Mouse (Mus musculus): Measurements from ENCODE around the gene Cadm1.

Cadm1 gene

DNA sequence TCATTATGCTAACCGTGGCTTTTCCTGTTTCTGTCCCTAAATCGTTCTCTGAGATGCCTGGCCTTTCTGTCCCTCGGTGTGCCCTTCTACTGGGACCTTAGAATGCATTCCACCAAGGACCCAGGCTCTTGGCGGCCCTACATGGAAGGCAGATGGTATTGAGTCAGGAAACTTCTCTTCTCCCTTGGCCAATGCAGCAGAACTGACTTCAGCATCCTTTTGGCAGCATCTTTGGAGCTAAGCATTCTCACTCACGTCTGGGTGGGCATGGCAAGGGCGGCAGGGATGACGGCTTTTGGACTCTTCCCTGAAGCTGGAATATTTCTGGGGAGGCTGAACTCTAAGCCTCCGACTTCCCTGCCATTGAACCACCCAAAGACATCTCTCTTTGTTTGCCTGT, 350.2 kb downstream of the Cadm1 start:
- DNase-seq, result no peak

DNA sequence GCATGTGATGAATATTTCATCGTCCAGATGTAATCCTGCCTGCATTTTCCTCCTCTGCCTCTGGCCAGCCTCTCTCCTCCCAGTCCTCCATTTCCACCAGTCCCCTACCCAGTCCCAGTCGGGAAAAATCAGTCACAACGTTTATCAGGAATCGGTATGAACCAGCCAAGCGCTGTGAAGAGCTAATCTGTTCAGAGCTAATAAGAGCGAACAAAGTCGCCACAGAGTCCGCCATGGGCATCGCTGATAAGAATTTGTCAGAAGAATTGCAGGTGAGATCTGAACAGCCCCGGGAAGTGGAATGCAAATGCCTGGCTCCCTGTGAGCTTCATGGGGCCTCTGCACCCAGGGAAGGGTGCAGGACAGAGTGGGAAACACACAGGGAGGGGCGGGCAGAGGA, 352.4 kb downstream of the Cadm1 start:
- DNase-seq, result no peak

DNA sequence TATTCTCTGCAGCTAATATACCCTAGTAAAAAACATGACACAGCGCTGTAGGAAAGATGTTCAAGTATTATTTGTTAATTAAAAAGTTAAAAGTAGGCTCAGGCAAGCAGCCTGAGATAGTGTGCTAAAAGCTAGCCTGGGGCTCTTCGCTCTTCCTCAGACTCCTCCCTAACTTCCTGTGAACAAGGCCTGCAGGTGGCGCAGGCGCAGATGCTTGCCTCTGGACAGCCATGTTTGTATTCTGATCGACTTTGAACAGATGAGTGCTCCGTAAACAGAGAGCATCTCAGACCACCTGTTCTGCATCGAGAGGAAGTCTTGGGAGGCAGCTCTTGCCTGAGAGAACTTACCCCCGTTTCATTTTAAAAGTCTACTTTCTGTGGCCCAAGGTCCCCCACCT, 361.7 kb downstream of the Cadm1 start:
- DNase-seq, result no peak

DNA sequence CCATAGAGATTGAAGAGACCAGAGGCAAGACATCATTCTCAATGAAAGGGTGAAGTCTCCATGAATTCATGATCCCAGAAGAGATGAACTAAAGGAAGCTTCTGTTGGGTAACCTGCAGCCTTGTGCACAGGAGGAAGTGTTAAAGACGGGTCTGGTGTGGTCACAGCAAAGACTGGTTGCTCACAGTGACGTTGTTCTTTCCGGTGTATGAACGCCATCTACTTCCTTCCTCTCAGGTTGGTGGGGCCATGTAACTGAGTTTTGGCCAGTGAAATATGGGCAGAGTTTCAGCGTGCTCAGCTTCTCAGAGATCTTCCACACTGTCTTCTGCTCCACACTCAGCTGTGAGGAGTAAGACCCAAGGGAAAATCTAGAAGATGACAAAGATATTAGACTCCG, 363.0 kb downstream of the Cadm1 start:
- DNase-seq, result no peak

DNA sequence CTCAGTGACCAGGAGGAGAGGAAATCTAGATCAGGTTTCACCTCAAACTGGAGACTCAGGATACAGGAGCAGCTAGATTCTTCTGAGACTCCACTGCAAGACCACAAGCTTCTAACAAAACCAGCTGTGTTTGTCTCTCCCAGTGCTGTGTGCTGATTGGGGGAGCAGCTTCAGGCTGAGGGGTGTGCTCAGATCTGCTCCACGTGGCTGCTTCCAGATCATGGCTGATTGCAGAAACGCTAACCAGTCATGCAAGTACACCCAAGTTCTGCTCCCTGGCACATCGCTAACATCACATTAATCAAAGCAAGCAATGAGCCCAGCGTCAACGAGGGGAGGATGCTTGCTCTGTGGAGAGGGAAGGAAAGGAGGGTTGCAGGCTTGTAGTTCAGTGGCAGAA, 364.1 kb downstream of the Cadm1 start:
- DNase-seq, result no peak

DNA sequence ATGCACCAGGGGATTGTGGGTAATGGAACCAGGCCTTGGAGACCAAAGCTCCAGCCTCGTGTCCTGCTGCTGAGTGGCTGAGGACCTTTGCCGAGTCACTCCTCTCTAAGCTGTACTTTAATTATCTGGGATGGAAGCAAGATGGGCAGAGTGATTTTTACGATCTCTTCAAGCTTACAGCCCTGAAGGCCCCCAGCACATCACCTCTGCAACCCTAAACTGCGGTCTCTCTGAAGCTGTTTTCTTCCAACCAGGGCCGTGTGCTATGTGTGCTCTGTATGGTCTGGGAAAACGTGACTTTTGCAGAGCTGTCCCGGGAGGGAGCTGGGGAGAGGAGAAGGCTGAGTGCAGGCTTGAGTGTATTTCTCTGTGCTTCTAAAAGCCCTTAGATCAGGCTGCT, 364.7 kb downstream of the Cadm1 start:
- no peak for DNase-seq

DNA sequence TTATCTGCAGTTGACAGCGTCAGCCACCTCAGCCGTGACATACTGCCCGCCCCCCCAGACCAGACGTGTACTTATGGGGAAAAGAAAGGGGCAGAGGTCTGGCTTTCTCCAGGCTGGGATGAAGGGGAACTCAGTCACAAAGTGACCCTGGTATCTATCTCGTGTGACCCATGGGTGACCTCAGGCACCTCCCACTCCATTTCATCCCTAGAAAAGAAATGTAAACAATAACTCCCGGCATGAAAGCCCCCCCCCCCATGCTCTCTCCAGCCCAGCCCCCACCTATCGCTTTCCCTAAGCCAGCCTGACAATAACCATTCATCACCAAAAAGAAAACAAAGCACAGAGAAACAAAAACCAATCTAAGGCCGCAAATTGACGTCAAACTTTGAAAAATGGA, 365.1 kb downstream of the Cadm1 start:
- no peak for DNase-seq

DNA sequence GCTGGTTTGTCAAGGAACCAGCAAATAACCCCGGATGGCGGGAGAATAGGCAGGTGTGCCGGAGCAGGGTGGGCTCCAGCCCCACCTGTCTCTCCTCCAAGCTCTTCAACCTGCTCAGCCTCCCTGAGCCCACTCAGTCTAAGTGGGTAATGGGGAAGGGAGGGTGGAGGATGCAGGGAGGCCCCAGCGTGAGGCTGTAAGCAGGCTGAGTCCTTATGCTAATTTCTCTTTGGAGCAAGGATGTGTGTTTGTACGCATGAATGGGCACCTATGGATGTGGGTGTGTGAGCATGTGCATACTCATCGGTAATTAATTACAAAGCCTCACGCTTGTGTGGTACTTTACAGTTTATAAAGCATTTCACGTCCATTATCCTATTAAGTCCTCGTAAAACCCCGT, 370.8 kb downstream of the Cadm1 start:
- DNase-seq, result no peak

DNA sequence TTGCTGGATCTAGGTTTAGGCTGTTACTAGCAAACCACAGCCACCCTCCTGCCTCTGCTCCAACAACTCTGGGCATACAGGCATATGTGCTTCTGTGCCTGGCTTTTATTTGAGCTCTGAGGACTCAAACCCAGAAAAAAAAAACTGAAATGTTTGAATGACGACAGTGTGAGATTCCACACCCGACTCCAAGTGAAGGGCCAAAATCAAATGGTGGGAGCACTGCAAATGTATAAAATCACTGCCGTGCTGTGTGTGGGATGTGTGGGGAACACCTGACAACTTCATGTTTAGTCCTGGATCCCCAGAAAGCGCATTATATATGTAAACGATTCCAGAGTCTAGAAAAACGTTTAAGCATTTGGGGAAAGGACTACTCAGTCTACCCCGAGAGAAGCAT, 373.7 kb downstream of the Cadm1 start:
- DNase-seq, result no peak

DNA sequence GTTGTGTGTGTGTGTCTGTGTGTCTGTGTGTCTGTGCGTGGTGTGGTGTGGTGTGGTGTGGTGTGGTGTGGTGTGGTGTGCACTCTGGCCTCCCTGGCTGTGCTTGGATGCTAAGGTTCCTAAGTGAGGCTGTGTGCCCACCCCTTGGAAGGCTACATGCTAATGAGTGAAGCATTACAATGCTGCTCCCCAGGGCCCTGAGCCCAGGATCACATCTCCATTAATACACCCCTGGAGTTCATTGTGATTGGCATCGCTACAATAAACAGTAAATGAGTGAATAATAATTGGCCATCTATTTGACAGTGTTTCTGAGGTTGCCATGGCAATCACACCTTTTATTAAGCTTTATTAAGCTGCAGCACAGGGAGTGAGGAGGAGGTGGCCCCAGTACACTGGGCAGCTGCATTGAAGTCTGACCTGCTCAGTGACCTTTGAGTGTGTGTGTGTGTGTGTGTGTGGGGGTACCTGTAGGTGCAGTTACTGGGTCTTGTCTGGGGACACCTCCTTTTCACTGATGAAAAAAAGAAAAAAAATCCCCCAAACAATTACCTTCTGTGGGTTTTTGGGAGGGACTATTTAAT, 374.5 kb downstream of the Cadm1 start:
- no peak for DNase-seq

DNA sequence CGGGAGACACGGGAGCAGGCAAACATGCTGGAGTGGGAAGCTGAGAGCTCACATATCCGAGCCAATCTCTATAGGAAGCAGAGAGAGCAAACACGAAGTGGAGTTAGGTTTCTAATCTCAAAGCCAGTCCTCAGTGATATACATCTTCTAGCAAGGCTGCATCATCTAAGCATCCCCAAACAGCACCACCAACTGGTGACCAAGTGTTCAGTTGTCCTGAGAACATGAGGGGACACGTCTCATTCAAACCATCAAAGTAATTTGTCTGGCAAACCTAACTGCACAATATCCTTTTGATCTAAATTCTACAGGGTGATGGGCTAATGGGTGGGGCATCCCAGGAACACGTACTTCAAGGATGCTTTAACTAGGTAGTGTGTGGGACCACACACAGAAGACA, 376.5 kb downstream of the Cadm1 start:
- no peak for DNase-seq

All from kidney, adult 18-20 months (tissue).